Mouse (Mus musculus) ES-E14 (cell line): ENCODE data around the gene Mtif2.

Source experiments
- CHD2 ChIP-seq: IDR thresholded peaks from 2 replicates; pipeline ENCODE4 v1.6.1; 2014; ENCODE audit warnings: mild to moderate bottlenecking, low read depth, low read length, inconsistent platforms
- MAFK ChIP-seq: IDR thresholded peaks from 2 replicates; pipeline ENCODE4 v1.6.1; 2014; ENCODE audit warnings: mild to moderate bottlenecking, low read depth, low read length, inconsistent platforms; ENCODE audit not compliant: insufficient read depth
- ZC3H11A ChIP-seq: IDR thresholded peaks from 2 replicates; pipeline ENCODE4 v1.6.1; 2012; ENCODE audit warnings: low read depth, mild to moderate bottlenecking, inconsistent platforms, low read length, borderline replicate concordance
- ZNF384 ChIP-seq: IDR thresholded peaks from 2 replicates; pipeline ENCODE4 v1.6.1; 2012; ENCODE audit warnings: low read depth, low read length, inconsistent platforms

GRCm38 (mm10) chr11:29572656-29573055 is 46.4 kb downstream of the Mtif2 start:
- no peak for TF ChIP-seq CHD2
- TF ChIP-seq MAFK, result no peak
- no peak for TF ChIP-seq ZNF384
- no peak for TF ChIP-seq ZC3H11A
